Mouse (Mus musculus) T-helper 1 cell (primary cell): ENCODE data around the gene Wwc1.

ENCODE experiments used
- in situ Hi-C: fragments of 300-600 bp; cut with MboI, MseI; formaldehyde crosslinking; loops from one replicate; pipeline ENCODE4 v1.15.1; 2025; ENCODE audit warnings: high pct_unique_total_duplicates

Wwc1 gene

GRCm38 (mm10) chr11:35980411-35980917, at the start of gene Wwc1:
Gene Wwc1 (minus strand): TSS chr11:35980527.
- in situ Hi-C loops = no loop called here

GRCm38 (mm10) chr11:36020009-36020408, 39.7 kb upstream of the Wwc1 start:
- in situ Hi-C loops = no loop called here

DNA sequence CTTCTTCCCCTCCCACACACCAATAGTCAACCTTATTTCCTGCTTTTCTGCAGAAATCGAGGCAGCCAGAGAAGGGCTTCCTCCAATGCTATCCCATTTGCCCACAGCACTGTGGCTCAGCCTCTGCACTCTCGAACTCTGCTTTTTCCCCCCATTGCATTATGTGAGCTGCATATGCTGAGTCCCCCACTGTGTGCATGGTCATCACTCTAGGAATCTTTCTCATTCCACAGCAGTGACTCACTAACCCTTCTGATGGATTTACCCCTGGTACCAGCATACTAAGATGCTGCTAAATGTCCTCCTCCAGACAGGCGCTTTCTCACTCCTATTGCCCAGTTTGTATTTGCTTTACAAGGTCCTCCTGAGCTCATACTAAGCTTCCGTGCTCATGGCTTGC, 32.9 kb upstream of the Wwc1 start:
- in situ Hi-C loops = no loop called here

- in situ Hi-C loops = no loop called here
These were observed 29.2 kb upstream of the Wwc1 start for GRCm38 (mm10) chr11:36009281-36010208.

DNA sequence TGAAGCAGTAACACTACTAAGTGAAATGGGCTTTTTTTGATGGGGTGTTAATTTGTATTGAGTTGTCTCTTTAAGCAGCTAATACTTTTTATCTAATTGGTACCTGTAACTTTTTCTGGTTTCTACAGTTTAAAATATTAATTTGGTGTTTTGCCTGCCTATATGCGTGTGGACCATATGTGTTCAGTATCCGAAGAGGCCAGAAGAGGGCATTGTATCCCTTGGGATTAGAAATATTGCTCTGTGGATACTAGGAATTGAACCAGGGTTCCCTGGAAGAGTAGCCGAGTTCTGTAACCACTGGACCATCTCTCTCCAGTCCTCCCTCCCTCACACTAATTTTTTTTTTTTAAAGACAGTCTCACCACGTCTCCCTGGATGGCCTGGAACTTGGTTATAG, 22.6 kb upstream of the Wwc1 start:
- in situ Hi-C loops = no loop called here

DNA sequence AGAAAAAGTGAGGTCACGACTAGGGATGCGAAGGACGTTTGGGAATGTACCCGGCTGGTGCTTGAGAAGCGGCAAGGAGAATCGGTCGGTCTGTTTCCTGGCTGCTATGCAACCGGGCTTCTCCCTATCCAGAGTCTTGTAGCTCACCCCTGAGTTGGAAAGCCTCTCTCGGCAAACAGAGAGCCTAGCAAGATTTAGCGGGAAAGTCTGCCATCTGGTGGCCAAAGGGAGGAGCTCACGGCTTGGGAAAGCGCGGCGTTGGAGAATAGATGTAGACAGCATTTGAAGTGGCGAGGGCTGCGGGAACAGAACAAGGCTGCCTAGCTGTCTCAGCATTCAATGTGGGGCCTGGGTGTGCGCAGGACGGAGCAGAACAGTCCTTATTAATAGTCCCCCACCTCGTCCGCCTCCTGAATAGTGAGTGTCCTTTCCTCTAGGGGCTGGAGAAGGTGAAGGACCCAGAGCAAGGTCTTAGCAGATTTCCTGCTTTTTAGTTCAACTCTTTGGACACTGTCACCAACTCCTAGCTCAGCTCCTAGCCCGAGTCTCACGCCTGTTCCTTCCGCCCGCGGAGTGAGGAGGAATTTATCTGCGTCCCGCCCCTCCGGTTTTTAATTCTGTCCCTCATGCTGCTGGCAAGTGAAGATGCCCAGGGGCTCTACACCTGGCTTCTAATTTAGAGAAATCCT, 21.1 kb upstream of the Wwc1 start:
- in situ Hi-C loops = no loop called here

DNA sequence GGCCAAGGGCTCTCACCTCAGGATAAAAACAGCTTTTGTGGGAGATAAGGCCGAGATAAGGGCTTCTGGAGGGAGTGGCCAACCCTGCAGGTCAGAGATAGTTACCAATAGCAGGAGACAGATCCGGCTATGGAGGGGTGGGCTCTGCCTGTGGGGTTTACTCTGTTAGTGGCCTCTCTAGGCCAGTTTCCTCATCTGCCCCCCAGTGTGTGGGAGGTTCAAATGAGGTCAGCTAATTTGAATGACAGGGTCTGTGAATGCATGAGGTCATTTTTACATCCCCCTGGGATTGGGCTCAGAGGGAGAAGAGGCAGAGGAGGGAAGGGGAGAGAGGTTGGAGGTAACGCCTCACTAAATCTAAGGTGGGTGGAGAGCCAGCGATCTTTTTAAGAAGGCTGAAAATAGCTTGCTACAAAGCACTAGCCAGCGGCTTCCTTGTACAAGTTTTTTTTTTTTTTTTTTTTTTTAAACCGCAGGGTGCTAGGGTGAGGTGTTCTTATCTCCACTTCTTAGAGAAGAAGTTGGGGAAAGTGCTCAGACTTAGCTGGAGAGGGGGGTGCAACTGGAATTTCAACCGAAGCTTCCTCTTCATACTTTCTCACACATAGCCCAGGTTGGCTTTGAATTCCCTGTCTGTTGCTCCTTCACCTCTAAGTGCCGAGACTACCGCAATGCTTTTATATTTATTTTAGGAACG, 20.4 kb upstream of the Wwc1 start:
- in situ Hi-C loops = no loop called here

DNA sequence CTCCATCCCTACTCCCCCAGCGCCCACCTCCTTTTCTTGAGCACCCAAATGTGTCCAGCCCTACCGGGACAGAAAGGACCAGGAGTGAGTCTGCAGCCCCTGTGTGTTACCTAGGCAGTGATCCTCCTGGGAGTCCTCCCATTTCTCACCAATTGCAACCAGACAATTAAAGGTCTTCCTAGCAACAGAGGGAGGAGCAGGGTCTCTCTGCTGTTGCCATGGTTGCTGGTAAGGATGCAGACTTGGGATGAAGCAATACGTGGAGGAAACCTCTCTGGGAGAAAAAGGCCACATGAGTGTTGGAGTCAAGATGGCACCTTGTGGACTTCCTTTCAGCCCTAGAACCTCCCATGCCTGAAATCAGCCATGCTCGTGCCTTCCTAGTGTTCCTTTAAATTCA, 19.7 kb upstream of the Wwc1 start:
- in situ Hi-C loops = no loop called here

GRCm38 (mm10) chr11:35998048-35998447, 17.7 kb upstream of the Wwc1 start:
- in situ Hi-C loops = loop anchor here (5.0 kb wide), 1 partner anchor 151 kb away; no protein-coding TSS in a partner anchor

DNA sequence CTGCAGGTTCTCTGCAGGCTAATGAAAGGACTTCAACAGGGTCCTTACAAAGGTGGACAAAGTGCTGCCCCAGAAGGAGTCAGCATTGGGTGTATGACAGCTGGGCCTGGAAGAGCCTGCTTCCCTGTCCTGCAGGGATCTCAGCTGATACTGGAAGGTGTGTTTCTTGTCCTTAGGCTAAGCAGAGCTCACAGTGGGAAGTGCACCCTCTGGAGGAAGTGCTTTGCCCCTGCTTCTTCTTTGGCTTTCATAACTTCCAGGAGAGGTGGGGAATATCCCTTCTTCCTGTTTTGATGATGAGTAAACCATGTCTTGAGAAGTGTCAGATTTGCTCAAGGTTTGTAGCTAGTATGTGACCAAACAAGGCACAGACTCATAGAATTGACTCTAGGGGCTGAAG, 15.0 kb upstream of the Wwc1 start:
- in situ Hi-C loops = loop anchor here (5.0 kb wide), 1 partner anchor 148 kb away; no protein-coding TSS in a partner anchor

DNA sequence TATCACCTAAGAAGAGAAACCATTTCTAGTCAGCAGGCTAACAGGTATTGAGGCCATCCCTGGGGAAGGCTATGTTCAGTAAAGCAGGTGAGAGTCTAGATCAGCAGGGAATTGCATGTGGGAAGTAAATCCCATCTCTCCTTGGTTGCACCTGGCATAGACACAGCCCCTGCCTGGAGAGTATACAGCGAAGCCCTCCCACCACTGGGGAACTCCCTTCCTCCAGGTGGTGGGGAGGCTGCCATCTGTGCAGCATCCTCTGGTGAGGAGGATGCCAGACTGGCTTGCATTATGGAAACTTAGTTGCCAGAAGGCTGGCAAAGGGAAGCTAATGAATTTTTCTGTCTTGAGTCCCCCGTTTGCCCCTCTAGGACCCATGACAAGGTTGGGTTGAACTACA, 11.5 kb upstream of the Wwc1 start:
- in situ Hi-C loops = no loop called here

GRCm38 (mm10) chr11:35989967-35990366, 9.6 kb upstream of the Wwc1 start:
- in situ Hi-C loops = no loop called here

- in situ Hi-C loops = no loop called here
These were observed 5.6 kb upstream of the Wwc1 start for GRCm38 (mm10) chr11:35985841-35986393.

GRCm38 (mm10) chr11:35982734-35983133, 2.4 kb upstream of the Wwc1 start:
- in situ Hi-C loops = no loop called here

DNA sequence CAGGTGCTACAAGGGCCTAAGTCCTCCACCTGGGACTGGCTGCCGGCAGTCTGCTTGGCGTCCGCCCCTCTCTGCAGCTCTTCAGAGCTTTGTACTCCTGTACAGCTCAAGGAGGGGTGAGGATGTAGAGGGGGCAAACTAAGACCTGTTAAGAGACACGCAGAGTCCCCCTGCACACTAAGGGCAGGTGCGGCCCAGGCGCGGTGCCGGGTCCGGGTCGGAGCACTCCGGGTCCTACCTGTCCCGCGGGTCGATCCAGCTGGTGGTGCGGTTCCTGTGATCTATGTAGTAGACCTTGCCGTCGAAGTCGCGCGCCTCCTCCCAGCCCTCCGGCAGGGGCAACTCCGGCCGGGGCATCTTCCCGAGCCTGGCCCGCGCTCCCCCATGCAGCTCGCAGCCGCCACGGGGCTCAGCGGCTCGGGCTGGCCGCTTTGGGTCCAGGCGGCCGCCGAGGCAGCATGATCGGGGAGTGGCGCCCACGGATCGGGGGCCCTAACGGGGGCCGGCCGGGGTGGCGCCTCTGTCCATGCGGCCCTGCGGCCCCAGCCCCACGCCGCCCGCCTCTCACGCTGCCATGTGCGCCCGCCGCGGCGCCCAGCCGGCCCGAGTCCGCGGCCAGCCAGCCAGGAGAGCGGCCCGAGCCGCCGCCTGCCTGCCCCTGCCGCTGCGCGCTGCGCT, 455 bp downstream of the Wwc1 start:
- in situ Hi-C loops = no loop called here

DNA sequence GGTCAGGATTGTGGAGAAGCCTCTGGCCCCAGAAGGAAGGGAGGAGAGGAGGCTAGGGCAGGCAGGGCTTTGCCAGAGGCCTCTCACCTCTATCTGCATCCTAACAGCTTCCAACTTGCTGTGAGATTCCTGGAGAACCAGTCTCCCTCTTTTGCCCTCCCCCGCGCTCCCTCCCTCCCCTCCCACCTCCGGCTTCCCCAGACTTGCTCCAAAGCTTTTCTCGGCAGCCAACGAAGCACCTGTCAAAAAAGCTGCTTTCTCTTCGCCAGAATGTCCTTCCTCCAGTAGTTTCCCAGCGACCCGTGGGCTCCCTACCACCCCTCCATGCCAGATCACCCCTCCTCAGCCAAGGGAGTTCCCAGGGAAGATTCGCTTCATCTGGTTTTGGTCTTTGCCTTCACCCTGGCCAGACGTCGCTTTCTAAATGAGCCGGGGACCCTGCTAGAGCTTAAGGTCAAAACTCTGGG, 1.0 kb downstream of the Wwc1 start:
- in situ Hi-C loops = no loop called here

- in situ Hi-C loops = no loop called here
These were observed 2.5 kb downstream of the Wwc1 start for GRCm38 (mm10) chr11:35977796-35978195.

GRCm38 (mm10) chr11:35977096-35977495, 3.2 kb downstream of the Wwc1 start:
- in situ Hi-C loops = no loop called here

GRCm38 (mm10) chr11:35976482-35976881, 3.8 kb downstream of the Wwc1 start:
- in situ Hi-C loops = no loop called here

DNA sequence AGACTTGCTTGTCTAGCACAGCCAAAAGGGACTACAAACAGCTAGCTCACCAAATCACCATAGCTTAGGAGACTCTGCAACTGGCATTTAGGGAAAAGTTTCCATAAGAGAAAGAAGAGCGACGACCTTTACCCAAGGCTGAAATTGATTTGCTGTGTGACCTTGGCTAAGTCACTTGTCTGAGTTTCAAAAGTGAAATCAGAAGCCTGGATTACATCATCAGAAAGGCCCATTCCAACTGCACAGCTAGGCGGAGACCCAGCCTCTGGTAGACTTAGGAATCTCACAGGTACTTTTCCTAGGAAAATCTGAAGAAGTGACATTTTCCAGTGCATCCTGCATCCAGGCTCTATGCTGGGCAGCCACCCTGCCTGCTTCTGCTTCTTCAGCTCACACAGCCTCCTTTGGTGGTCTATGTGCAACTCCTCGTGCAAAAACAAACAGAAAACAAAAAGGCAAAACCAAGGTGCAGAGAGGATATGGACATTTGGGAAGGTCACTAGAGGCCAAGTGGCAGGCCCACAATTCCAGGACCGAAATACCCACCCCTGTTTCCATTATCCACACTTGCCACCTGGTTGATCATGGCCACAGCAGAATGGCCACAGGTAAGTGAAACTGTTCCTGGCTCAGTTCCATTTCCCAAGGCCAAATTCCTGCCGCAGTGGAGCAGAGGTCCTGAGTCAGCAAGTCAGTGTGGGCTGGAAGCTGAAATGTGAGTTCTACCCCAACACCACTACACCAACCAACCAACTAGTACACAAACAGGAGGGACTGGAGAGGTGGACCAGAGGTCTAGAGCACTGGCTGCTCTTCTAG, 5.5 kb downstream of the Wwc1 start:
- in situ Hi-C loops = no loop called here
